ENCODE assay signal across 15 mouse cellular contexts in genomic region chr7:122562586-122562985, GRCm38 (mm10).
DNase-seq lines count a peak whose midpoint lies in the region; TF ChIP-seq lines count a peak whose summit lies in the region.
"Had no signal": no experiment of that assay in that cellular context is flagged by ENCODE, and none has a peak within 500 bp of the region (broad histone marks: within the 10 kb centered on the region; RNA-seq: fewer than 3 reads in every experiment).

No protein-coding gene starts in this region.

- peak; percentile 4 to 7 for DNase-seq in heart, adult 9 months (ENCODE audit: low spot score in 2 of 2)
- DNase-seq in heart, embryonic 10.5 days (ENCODE audit: low spot score): no peak
- peak; percentile 51 for DNase-seq in lung, postnatal 10 days
- no peak for DNase-seq in lung, postnatal 14 days
- DNase-seq in Muller cell, postnatal 12 days (ENCODE audit: inconsistent ontology term): peak; percentile 89
- peak; percentile 28 for DNase-seq in brain, embryonic 14.5 days (ENCODE audit: low read depth)
- no peak for DNase-seq in frontal cortex, postnatal 25 days (ENCODE audit: low spot score in 2 of 2)
- DNase-seq: cerebellum, adult 8-10 months; kidney, adult 8-10 months; layer of hippocampus, postnatal 36 days; right cerebral cortex, postnatal 14 days had no signal

- no peak for TF ChIP-seq CTCF in brain, embryonic 14.5 days (IDR thresholded peaks at IDR 0.05; ENCODE audit: borderline replicate concordance, extremely low read depth, insufficient read depth, insufficient read length)

- H3K36me3 ChIP-seq in heart, embryonic 10.5 days: no peaks in the 10 kb centered on the region
- H3K36me3 ChIP-seq: embryonic facial prominence, embryonic 12.5 days; limb, embryonic 15.5 days had no signal

- no peaks in the 10 kb centered on the region for H3K27me3 ChIP-seq in heart, embryonic 10.5 days (ENCODE audit: insufficient read depth, poor library complexity, severe bottlenecking)
- H3K27me3 ChIP-seq: CH12.LX; embryonic facial prominence, embryonic 12.5 days; limb, embryonic 15.5 days had no signal

- H3K4me1 ChIP-seq in heart, embryonic 10.5 days: peaks cover 20% of the 10 kb centered on the region; the same call in 1 of the 2 replicates
- H3K4me1 ChIP-seq: limb, embryonic 15.5 days had no signal

- 55% methylated on average over 5 of the region's 5 CpGs for WGBS in heart, embryonic 10.5 days

- no peak for TF ChIP-seq POLR2A in brain, embryonic 14.5 days (IDR thresholded peaks at IDR 0.05; ENCODE audit: borderline replicate concordance, extremely low read depth, insufficient read depth, insufficient read length, poor library complexity, severe bottlenecking)

- H3K9me3 ChIP-seq in heart, embryonic 10.5 days: no peaks in the 10 kb centered on the region
- H3K9me3 ChIP-seq: embryonic facial prominence, embryonic 12.5 days; limb, embryonic 15.5 days had no signal

- no peak overlapping the region for H3K4me3 ChIP-seq in heart, embryonic 10.5 days
- H3K4me3 ChIP-seq: embryonic facial prominence, embryonic 12.5 days; limb, embryonic 15.5 days had no signal

- H3K27ac ChIP-seq in heart, embryonic 10.5 days: no peak overlapping the region
- H3K27ac ChIP-seq: embryonic facial prominence, embryonic 12.5 days; limb, embryonic 15.5 days; stomach, postnatal 0 days had no signal

Comparison
In these comparisons a context has a peak if more than half of its experiments do, and no peak if none do; other contexts are left out.
1. DNase-seq: peak in heart, adult 9 months (2 of 2), lung, postnatal 10 days (single experiment), Muller cell, postnatal 12 days (single experiment) and brain, embryonic 14.5 days (single experiment); none in heart, embryonic 10.5 days (single experiment), lung, postnatal 14 days (single experiment) and frontal cortex, postnatal 25 days (0 of 2).